Mouse (Mus musculus): ENCODE measurements around the gene Fry.

Fry gene

DNA sequence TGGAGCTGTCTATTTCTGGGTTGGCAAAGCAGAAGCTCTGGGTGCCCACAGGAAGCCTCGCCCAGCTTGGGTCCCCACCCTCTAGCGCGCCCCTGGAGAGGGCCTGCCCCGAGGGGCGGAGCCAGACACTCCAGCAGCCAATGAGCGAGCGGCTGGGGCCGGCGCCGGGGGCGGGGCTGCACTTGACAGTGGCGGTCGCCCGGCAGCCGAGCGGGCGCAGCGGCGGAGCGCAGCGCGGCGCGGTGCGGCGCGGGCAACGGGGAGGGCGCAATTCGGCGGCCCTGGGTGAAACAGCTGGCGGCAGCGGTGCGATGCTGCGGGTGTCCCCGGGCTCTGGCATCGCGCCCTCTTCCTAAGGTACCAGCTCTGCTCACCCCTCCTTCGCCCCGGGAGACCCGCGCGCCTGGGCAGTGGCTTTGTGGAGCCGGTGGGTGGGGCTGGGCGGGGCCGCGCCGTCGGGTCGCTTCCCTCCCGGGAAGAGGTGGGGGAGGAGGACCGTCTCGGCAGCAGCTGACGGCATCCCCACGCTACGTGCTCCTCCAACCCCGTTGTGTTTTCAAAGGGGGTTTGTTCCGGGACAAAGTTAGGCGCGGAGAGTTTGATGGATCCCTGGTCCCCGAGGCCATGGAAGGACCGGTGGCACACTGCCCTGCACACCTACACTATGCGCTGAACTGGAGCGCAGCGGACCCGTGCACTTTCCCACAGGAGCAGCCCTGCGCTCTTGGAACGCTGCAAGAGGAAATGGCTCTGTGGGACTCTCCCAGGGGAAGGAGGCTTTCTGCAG is at the start of gene Fry:
Gene Fry, plus strand, starts transcription at position 191 of the 787 bp plus-strand sequence.
- POLR2A ChIA-PET, result interaction anchor here (0.5 to 1.2 kb wide), 11 partner anchors 14 to 291 kb away, joined by 3 to 7 read pairs (median 3); no protein-coding TSS in a partner anchor
- CTCF ChIA-PET, result interaction anchor here (0.5 to 2.6 kb wide), 19 partner anchors 12 to 468 kb away, joined by 3 to 16 read pairs (median 5); no protein-coding TSS in a partner anchor

DNA sequence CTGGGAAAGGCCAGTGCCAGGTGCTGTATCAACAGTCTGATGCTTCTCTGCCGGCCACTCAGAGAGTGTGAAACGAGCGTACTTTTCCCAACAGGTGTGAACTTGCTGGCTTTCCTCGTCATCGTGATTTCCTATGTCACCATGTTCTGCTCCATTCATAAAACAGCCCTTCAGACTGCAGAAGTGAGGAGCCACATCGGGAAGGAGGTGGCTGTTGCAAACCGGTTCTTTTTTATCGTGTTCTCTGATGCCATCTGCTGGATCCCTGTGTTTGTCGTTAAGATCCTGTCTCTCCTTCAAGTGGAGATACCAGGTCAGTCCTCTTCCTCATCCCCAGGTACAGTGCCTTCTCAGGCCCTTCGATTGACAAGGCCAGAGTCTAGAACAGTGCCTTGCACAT is 48.4 kb upstream of the Fry start:
- CTCF ChIA-PET, result interaction anchor here in 2 of 4 experiments (0.6 to 1.3 kb wide), 3 partner anchors 20 to 319 kb away, joined by 3 to 5 read pairs (median 3); no protein-coding TSS in a partner anchor
- POLR2A ChIA-PET, result interaction anchor here in 1 of 4 experiments (0.7 kb wide), 1 partner anchor 407 kb away, joined by 3 read pairs; no protein-coding TSS in a partner anchor

DNA sequence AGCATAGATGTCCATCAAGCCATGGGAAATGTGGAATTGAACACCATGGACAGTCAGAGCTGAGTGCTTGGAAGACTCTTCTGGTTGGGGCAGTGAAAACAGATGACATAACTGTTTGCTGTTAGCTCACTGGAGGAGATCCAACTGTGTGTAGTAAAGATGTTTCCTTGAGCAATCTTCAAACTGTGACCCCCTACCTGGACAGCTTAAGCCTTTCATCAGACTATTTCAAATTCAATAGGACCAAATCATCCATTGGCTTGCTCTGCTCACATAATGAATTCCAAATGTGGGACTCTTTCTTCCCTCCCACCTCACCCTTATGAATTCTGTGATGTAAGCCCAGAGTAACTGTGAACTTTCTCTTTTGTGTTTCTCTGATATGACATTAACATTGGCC is 46.7 kb upstream of the Fry start:
- POLR2A ChIA-PET, result no interaction called here
- CTCF ChIA-PET, result no interaction called here

DNA sequence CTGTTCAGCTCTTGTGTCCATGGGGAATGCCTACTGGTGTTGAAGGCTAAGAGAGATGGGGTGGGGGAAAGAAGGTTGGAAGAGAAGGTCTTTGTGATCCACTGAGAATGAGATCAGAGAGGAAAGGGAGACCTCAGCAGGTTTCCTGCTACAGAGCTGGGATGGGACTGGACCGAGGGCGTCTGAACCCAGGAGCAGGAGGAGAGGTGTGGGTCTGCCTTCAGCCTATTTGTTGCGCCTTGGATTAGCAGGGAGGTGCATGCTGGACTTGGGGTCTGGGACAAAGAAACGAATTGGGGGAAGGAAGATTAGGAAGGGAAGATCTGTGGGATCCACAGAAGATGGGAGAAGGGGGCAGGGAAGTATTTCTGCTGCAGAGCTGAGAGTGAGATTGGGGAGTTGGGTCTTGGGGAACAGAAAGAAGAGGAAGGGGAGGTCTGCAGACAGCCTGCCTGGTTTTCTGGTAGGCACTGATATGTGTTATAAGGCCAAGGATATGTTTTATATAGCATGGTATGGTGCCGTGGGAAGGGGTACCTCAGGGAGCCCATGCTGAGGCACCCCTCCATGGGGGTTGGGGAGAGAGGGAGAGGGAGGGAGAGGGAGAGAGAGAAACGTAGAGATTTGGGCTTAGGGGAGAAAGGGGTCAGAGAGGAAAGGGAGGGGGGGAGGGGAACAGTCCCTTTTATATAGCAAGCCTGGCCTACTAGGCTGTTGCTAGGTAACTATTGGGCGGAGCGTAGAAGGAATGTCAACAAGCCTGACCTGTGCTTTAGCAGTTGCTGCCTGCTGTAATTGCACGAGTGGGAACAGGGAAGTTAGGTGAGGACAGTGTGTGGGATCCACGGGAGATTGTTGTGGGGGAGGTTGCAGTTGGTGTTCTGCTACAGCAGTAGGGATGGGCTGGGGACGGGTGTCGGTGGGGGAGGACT is 38.3 kb upstream of the Fry start:
- POLR2A ChIA-PET, result interaction anchor here in 1 of 4 experiments (0.6 kb wide), 1 partner anchor 592 kb away, joined by 3 read pairs; no protein-coding TSS in a partner anchor
- CTCF ChIA-PET, result no interaction called here

DNA sequence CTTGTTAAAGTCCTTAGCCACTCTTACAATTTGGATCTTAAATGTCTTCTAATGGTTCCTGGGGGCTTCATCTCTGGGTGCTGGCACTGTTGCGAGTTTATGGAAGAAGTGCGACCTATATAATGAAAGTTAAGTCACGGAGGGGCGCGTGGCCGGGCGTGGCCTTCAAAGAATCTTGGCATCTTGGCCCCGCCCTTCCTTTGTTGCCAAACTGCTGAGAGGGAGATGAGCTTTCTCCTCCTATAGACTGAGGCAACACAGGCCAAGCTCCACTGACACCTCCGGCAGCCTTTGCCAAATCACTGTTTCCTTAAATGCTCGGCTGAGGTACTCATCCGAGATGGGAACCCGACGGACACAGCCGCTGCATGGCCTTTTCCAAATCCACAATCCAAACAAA is 35.7 kb upstream of the Fry start:
- ChIA-PET CTCF (interaction anchor here in 3 of 4 experiments (0.5 to 1.0 kb wide), 5 partner anchors 16 to 829 kb away, joined by 3 to 4 read pairs (median 4); no protein-coding TSS in a partner anchor), POLR2A (interaction anchor here in 1 of 4 experiments (0.5 kb wide), 2 partner anchors 11 to 758 kb away, joined by 3 to 4 read pairs; no protein-coding TSS in a partner anchor)

DNA sequence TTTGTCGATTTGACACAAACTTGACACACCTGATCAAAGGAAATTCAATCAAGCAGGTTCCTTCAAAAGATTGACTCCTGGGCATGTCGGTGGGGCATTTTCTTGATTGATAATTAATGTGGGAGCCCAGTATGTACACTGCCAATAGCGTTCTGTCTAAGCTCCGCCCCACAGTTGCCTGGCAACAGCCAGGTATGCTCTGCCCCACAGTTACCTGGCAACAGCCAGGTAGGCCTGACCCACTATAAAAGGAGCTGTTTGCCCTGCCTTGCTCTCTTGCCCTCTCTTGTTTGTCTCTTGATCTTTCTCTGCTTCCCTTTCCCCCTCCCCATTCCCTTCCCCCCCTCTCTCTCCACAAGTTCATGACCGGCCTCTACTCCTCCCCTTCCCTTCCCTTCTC is 35.3 kb upstream of the Fry start:
- CTCF ChIA-PET, result interaction anchor here in 3 of 4 experiments (0.5 to 1.0 kb wide), 4 partner anchors 15 to 267 kb away, joined by 3 to 4 read pairs (median 4); no protein-coding TSS in a partner anchor
- POLR2A ChIA-PET, result interaction anchor here in 1 of 4 experiments (0.5 kb wide), 2 partner anchors 10 to 757 kb away, joined by 3 to 4 read pairs; no protein-coding TSS in a partner anchor

DNA sequence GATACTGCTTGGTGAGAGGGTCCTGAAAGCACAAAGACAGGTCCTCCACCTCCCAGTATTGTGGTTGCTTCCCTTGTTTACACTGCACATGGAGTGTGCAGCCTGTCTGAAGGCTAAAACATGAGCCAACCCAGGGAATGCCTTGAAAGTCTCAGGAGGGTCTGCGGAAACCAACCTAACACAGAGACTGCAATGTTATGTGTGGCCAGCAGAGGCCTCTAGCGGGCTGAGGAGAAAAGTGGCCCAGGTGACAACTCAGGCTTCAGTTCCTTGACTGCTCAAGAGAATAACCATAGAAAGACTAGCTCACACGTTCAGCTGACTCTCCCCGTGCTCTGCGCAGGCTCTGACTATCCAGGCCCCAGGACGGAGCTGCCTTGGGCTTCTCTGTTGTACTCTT is 20.8 kb upstream of the Fry start:
- POLR2A ChIA-PET, result interaction anchor here in 1 of 4 experiments (0.6 kb wide), 1 partner anchor 42 kb away, joined by 3 read pairs; no protein-coding TSS in a partner anchor
- CTCF ChIA-PET, result interaction anchor here (0.5 to 1.2 kb wide), 12 partner anchors 15 to 941 kb away, joined by 3 to 6 read pairs (median 3); partner anchors contain the start of gene Fry (in 1 of the 4)

DNA sequence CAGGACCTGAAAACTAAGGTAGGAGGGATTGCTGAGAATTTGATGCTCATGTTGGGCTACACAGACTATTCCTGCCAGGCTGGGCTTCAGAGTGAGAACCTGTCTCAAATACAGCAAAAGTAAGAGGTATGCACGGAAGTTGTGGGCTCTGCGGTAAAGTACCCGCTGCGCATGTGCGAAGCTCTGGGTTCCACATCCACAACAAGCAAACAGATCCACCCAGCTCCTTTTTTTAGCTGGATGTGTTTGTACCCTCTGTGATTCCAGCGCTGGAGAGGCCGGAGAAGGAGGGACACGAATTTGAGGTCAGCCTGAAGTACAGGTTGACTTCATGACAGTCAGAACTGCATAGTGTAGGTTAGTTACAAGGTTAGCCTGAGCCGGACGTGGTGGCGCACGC is 19.7 kb upstream of the Fry start:
- ChIA-PET POLR2A (interaction anchor here in 1 of 4 experiments (1.2 kb wide), 1 partner anchor 21 kb away, joined by 3 read pairs; no protein-coding TSS in a partner anchor), CTCF (interaction anchor here in 3 of 4 experiments (0.6 to 1.2 kb wide), 5 partner anchors 16 to 362 kb away, joined by 3 to 5 read pairs (median 3); no protein-coding TSS in a partner anchor)

DNA sequence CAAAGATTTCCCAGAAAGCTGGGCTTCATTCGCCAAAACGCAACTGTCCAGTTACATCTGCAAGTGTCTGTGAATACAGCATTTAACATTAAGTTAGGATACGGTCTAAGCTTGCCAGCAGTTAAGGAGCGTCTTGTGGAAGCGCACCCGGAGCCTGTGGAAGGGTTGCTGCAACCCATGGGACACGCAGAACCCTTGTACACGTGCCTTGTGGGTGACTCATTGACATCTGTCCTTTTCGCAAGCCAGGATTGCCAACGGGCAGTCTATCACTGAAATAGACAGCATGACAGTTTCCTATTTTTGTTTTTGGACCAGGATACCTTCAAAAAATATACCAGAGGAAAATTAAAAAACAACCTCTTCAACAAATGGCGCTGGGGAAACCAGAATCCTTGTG is 16.7 kb upstream of the Fry start:
- ChIA-PET CTCF (no interaction called here), POLR2A (no interaction called here)

DNA sequence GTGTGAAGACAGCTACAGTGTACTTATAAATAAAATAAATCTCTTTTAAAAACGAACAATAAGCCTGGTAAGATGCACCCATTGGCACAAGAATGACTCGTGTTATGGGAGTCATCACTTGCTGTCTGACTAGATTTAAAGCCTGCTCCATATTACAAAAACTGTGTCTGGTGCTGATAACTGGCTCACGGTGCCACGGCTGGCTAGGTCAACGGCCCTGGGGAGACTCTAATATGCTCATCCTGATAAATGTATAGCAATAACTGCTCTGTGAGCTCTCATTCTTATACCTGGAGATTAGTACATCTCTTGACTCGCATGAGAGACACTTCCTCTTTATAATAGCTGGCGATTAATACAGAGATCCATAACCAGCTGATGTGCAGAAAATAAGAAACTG is 12.1 kb upstream of the Fry start:
- POLR2A ChIA-PET, result no interaction called here
- CTCF ChIA-PET, result interaction anchor here in 2 of 4 experiments (0.5 to 0.7 kb wide), 2 partner anchors 10 to 83 kb away, joined by 3 read pairs; no protein-coding TSS in a partner anchor

DNA sequence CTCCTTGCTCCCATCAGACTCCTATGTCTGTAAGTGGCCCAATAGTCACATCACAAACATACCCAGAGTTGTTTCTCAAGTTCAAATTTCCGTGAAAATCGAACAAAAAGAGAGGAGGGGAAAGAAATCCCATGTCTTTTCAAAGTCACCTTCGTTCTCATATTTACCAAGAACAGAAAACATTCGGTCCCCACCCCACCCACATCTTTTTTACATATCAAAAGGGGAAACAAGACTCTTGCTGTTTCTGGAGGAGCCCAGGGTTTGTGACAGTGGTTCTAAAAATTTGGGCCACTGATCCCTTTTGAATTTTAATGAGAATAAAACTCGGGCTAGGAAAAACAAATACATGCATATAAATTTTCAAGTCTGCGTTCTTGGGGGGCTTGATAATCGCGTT is 7.2 kb upstream of the Fry start:
- CTCF ChIA-PET, result interaction anchor here in 2 of 4 experiments (0.6 kb wide), 2 partner anchors 30 to 57 kb away, joined by 3 read pairs; no protein-coding TSS in a partner anchor

DNA sequence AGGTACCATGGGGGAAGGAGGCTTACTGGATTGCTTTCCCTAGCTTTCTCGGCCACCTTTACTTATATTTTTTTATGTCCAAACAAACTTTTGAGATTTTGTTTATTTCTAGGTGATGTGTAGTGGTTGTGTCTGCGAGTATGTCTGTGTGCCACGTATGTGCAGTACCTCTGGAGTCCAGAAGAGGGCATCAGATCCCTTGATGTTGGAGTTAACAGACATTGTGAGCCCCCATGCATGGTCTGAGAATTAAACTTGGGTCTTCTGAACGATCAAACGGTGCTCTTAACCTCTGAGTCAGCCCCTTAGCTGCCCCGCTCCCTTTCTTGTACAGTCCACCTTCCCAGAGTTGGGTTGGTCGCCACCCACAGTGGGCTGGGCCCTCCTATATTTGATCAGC is 4.4 kb upstream of the Fry start:
- ChIA-PET CTCF (interaction anchor here in 1 of 4 experiments (2.2 kb wide), 1 partner anchor 47 kb away, joined by 7 read pairs; no protein-coding TSS in a partner anchor), POLR2A (no interaction called here)

More for the DNA sequence above, 7.2 kb upstream of the Fry start:
- POLR2A ChIA-PET, result interaction anchor here in 1 of 4 experiments (1.0 kb wide), 1 partner anchor 469 kb away, joined by 5 read pairs; no protein-coding TSS in a partner anchor

DNA sequence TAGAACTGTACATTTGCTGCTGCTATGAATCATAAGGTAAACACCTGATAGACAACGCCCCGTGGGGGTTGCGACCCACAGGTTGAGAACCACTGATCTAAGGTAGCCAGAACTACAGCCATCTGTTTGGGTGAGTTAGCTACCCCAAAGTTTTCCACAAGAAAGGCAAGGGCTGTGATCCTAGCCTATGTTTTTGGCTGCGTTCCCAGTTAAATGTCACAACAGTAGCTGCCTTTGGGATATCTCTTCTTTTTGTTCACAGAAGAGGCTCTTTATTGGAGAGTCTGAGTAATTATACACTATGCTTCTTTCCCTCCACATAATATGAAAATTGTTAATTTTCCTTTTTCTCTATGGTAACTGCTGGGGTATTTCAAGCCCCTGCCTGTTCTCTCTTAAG is 3.7 kb upstream of the Fry start:
- POLR2A ChIA-PET, result no interaction called here
- CTCF ChIA-PET, result interaction anchor here in 1 of 4 experiments (2.2 kb wide), 1 partner anchor 46 kb away, joined by 7 read pairs; no protein-coding TSS in a partner anchor

DNA sequence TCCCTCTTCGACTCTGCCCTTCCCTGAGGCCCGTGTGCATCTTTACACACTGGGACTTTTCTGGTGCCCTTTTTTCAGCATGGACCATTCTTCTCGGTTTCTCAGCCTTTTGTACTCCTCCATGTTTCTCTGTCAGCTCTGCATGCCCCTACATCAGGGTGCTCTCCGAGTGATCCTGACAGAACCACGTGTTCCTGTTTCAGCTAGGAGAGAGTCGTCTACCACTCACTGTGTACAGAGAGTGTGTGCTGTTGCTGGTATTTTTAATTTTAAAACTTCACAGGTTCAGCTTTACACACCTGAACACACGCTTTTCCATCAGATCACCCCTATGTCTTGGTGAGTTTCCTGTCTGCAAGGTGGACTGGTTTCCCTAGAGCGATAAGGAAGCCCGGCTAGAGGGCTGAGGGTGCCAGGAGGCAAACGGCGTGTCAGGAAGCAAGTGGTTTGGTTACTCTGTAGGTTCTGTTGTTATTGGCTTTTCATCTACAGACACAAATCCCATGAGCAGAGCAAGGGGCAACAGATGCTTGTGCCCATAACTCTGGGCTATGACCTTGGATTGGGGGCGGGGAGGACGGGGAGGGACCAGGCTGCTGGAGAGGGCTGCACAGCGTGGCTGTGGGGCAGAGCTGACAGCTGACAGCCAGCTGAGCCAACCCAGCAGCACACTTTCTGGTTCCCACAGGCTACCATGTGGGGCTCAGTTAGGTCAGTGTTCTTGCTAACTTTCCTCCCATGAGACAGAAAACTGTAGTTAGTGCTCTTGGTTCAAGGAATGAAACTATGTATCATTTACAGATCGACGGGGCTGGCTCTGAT is 3.0 kb upstream of the Fry start:
- ChIA-PET POLR2A (no interaction called here), CTCF (interaction anchor here in 2 of 4 experiments (0.7 to 2.2 kb wide), 3 partner anchors 46 to 105 kb away, joined by 3 to 7 read pairs (median 4); no protein-coding TSS in a partner anchor)

DNA sequence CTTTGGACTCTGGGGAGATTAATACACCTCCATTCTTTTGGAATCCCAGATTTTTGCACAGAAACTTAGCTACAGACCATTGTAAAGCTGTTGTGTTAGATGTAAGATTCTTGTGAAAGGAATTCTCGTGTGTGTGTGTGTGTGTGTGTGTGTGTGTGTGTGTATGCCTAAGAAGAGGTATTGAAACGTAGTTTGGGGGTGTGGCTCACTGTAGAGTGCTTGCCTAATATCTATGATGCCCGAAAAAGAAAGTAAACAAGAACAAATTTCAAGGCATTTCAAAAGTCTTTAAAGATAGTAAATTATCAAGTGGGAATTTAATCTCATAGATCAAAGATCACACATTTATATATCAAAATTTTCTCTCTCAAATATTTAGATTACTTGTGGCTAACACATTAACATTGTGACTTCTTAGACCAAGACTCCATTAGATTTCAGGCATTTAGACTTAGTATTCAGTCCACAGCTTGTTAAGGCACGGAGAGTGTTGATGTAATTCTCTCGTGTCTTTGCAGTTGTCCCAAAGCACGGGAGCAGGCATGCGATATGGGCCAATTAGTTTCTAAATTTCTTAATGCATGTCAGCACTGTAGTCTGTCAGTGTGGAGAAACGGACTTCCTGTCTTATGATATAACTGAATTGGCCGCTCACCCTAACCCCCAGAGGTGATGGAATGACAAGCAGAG is 2.1 kb upstream of the Fry start:
- POLR2A ChIA-PET, result interaction anchor here in 1 of 4 experiments (0.6 to 1.3 kb wide), 2 partner anchors 45 to 466 kb away, joined by 3 to 6 read pairs; no protein-coding TSS in a partner anchor
- CTCF ChIA-PET, result interaction anchor here in 2 of 4 experiments (0.6 to 2.2 kb wide), 3 partner anchors 22 to 104 kb away, joined by 3 to 7 read pairs (median 3); no protein-coding TSS in a partner anchor

DNA sequence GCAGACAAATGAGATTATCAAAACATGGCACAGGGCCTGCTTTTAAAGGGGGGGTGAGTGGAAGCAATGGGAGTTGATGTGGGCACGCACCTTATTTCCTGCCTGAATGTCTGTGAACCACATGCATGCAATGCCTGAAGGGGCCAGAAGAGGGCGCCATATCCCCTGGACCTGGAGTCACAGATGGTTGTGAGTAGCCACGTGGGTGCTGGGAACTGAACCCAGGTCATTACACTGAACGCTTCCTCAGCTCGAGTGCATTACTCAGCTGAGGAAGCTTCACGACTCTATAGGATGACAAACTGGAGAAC is 1.6 kb upstream of the Fry start:
- POLR2A ChIA-PET, result interaction anchor here in 1 of 4 experiments (0.8 to 1.3 kb wide), 2 partner anchors 13 to 44 kb away, joined by 3 read pairs; no protein-coding TSS in a partner anchor
- CTCF ChIA-PET, result interaction anchor here in 2 of 4 experiments (1.3 to 1.9 kb wide), 3 partner anchors 17 to 66 kb away, joined by 3 to 8 read pairs (median 5); no protein-coding TSS in a partner anchor

DNA sequence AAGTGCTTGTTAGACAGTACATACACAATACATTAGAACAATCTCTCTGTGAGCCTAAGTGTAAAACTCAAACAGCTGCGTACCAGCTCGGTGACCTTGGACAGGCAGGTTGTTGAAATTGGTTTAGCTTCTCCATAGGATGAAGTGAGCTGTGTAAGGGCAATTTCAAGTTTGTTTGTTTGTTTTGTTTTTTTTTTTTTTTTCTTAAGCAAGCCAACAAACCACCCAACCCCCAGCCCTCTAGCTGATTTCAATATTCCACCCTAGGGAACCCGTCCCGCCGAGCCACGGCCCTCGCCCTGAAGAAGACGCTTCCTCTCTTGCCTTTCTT is 356 bp upstream of the Fry start:
- CTCF ChIA-PET, result interaction anchor here (0.6 to 2.6 kb wide), 20 partner anchors 12 to 556 kb away, joined by 3 to 16 read pairs (median 5); partner anchors contain the start of gene Pds5b (in 1 of the 4)
- POLR2A ChIA-PET, result interaction anchor here in 3 of 4 experiments (0.5 to 1.1 kb wide), 7 partner anchors 9 to 520 kb away, joined by 3 to 7 read pairs (median 3); no protein-coding TSS in a partner anchor

Measured in embryonic stem cell, embryonic (primary cell).